Mouse (Mus musculus) hindbrain, embryonic 13.5 days (tissue): Measurements from ENCODE around the gene Lypd3. TPM values are rescaled to one million over a fixed set of nuclear protein-coding genes. Genes with fewer than 3 reads are reported as not detected.

Experiments
- ATAC-seq: fragments of 200-750 bp; cut with Nextera tagmentation; 2 replicates; pipeline ENCODE4 v1.8.0; 2017; ENCODE audit warnings: moderate TSS enrichment; ENCODE audit not compliant: low FRiP score
- H3K27ac ChIP-seq: fragments of 300-500 bp; sonication (generic); 2 replicates; pipeline ENCODE4 v1.5.1; 2015; ENCODE audit warnings: inconsistent platforms, mild to moderate bottlenecking, moderate library complexity
- H3K27me3 ChIP-seq: fragments of 300-500 bp; sonication (generic); 2 replicates; pipeline ENCODE4 v1.6.1; 2015; ENCODE audit warnings: mild to moderate bottlenecking, inconsistent platforms
- H3K36me3 ChIP-seq: fragments of 300-500 bp; sonication (generic); 2 replicates; pipeline ENCODE4 v1.6.1; 2015; ENCODE audit warnings: mild to moderate bottlenecking, inconsistent platforms
- H3K4me1 ChIP-seq: fragments of 300-500 bp; sonication (generic); replicated peaks from 2 replicates; pipeline ENCODE4 v1.6.1; 2015; ENCODE audit warnings: inconsistent platforms
- H3K4me2 ChIP-seq: fragments of 300-500 bp; sonication (generic); 2 replicates; pipeline ENCODE4 v1.6.1; 2015; ENCODE audit warnings: inconsistent platforms, mild to moderate bottlenecking, moderate library complexity
- H3K4me3 ChIP-seq: fragments of 300-500 bp; sonication (generic); 2 replicates; pipeline ENCODE4 v1.5.1; 2015; ENCODE audit warnings: mild to moderate bottlenecking, inconsistent platforms
- H3K9ac ChIP-seq: fragments of 300-500 bp; sonication (generic); 2 replicates; pipeline ENCODE4 v1.6.1; 2015; ENCODE audit warnings: mild to moderate bottlenecking, inconsistent platforms
- H3K9me3 ChIP-seq: fragments of 300-500 bp; sonication (generic); 2 replicates; pipeline ENCODE4 v1.6.1; 2016; ENCODE audit warnings: inconsistent platforms
- WGBS: fragments of 180-500 bp; shearing (Covaris S2); methylation state at CpG from one replicate; pipeline ENCODE4 v1.1.7; 2015; 5-methylcytosine and 5-hydroxymethylcytosine counted together
- polyA plus RNA-seq: library from polyadenylated mRNA; unstranded; fragments of >200 nt; fragmentation: Nextera tagmentation; extraction: Ambion mirVana; gene quantifications from 2 replicates; pipeline ENCODE4 v1.2.1, GENCODE M21; 2015

Lypd3 gene
- polyA plus RNA-seq, 1 experiment from 2014 or later, result not detected

GRCm38 (mm10) chr7:24599211-24600067 is 36.9 kb upstream of the Lypd3 start:
- Histone ChIP-seq H3K4me1 (peaks cover 10% of the 10 kb centered on the region), H3K36me3 (no peaks in the 10 kb centered on the region), H3K9ac (no peak overlapping the region), H3K27me3 (peaks cover 12% of the 10 kb centered on the region), H3K27ac (no peak overlapping the region), H3K4me3 (no peak overlapping the region), H3K4me2 (no peak overlapping the region), H3K9me3 (no peaks in the 10 kb centered on the region)
- ATAC-seq, result no peak
- 78% methylated on average over 15 of the region's 15 CpGs for WGBS

GRCm38 (mm10) chr7:24600941-24601597 is 35.3 kb upstream of the Lypd3 start:
- Histone ChIP-seq H3K4me1 (peaks cover 5% of the 10 kb centered on the region; the same call in 1 of the 2 replicates), H3K4me3 (peak overlapping the region; percentile 23), H3K36me3 (no peaks in the 10 kb centered on the region), H3K27me3 (no peaks in the 10 kb centered on the region), H3K9ac (peak overlapping the region; percentile 64; the same call in 1 of the 2 replicates), H3K4me2 (peak overlapping the region; percentile 48), H3K27ac (peak overlapping the region; percentile 45), H3K9me3 (no peaks in the 10 kb centered on the region)
- peak; percentile 90 for ATAC-seq
- 4% methylated on average over 13 of the region's 13 CpGs for WGBS

DNA sequence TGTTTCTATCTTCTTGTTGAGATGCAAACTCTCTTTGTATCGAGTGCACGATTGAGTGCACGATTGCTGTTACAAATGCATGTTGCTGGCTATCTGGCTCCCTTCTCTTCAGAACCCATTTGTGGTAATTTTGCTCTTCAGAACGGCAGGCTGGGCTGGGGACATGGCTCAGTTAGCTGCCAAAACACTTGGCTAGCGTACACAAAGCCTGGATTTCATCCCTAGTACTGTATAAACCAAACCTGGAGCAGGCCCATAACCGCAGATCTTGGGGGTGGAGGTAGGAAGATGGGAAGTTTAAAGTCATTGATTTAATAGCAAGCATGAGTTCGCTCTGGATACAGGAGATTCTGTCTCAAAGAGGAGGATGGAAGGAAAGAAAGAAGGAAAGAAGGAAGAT is 30.8 kb upstream of the Lypd3 start:
- no peaks in the 10 kb centered on the region; the same call in 1 of the 2 replicates for H3K36me3 ChIP-seq
- H3K9ac ChIP-seq, result no peak overlapping the region
- WGBS, result 85% methylated on average over 7 of the region's 7 CpGs

GRCm38 (mm10) chr7:24606046-24606445 is 30.3 kb upstream of the Lypd3 start:
- ATAC-seq, result no peak
- Histone ChIP-seq H3K4me2 (no peak overlapping the region), H3K27me3 (peaks cover 28% of the 10 kb centered on the region), H3K27ac (no peak overlapping the region), H3K4me1 (peaks cover 14% of the 10 kb centered on the region), H3K9ac (no peak overlapping the region), H3K9me3 (no peaks in the 10 kb centered on the region), H3K36me3 (no peaks in the 10 kb centered on the region; the same call in 1 of the 2 replicates), H3K4me3 (no peak overlapping the region)
- 76% methylated on average over 7 of the region's 7 CpGs for WGBS

More for the DNA sequence above, 30.8 kb upstream of the Lypd3 start:
- Histone ChIP-seq H3K27me3 (peaks cover 23% of the 10 kb centered on the region), H3K4me1 (peaks cover 10% of the 10 kb centered on the region), H3K27ac (no peak overlapping the region), H3K4me2 (no peak overlapping the region), H3K4me3 (no peak overlapping the region), H3K9me3 (no peaks in the 10 kb centered on the region)
- ATAC-seq, result no peak

- no peak overlapping the region for H3K4me2 ChIP-seq
- no peaks in the 10 kb centered on the region; the same call in 1 of the 2 replicates for H3K36me3 ChIP-seq
- H3K27ac ChIP-seq, result no peak overlapping the region
- ATAC-seq, result peak; percentile 71
- no peak overlapping the region for H3K4me3 ChIP-seq
- H3K9me3 ChIP-seq, result no peaks in the 10 kb centered on the region
- WGBS, result 53% methylated on average over 6 of the region's 6 CpGs
- H3K27me3 ChIP-seq, result peaks cover 47% of the 10 kb centered on the region
- H3K4me1 ChIP-seq, result peaks cover 25% of the 10 kb centered on the region
- H3K9ac ChIP-seq, result no peak overlapping the region
These were observed 28.3 kb upstream of the Lypd3 start for GRCm38 (mm10) chr7:24608017-24608416.

DNA sequence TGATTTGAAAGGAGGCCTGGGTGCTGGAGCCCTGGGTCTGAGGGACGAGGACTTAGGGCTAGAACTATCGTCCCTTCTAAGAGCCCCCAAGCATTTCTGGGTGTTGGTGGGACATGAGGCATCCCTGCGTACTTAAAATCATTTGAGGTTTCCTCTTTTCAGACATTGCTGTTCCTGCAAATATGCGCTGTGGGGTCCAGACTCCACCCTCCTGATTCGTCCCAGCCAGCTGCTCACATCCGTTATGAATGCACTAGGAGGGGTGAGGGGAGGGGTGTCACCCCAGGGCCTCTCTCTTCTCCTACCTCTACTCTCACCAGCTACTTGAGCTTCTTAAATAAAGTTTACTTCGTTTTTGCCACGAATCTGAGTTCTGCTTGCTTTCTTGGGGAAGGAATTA is 27.8 kb upstream of the Lypd3 start:
- ATAC-seq, result no peak
- H3K27ac ChIP-seq, result no peak overlapping the region
- peaks cover 52% of the 10 kb centered on the region for H3K27me3 ChIP-seq
- H3K4me2 ChIP-seq, result no peak overlapping the region
- H3K4me3 ChIP-seq, result no peak overlapping the region
- no peaks in the 10 kb centered on the region; the same call in 1 of the 2 replicates for H3K36me3 ChIP-seq
- no peaks in the 10 kb centered on the region for H3K9me3 ChIP-seq
- H3K9ac ChIP-seq, result no peak overlapping the region
- peaks cover 27% of the 10 kb centered on the region for H3K4me1 ChIP-seq
- WGBS, result 69% methylated on average over 8 of the region's 8 CpGs

GRCm38 (mm10) chr7:24610144-24610878 is 26.0 kb upstream of the Lypd3 start, which contains the start of gene Phldb3:
Gene Phldb3 (plus strand): TSS chr7:24610763.
- Histone ChIP-seq H3K4me1 (peaks cover 27% of the 10 kb centered on the region), H3K4me2 (peak within 1 kb of the TSS; percentile 47), H3K27me3 (peaks cover 63% of the 10 kb centered on the region), H3K4me3 (peak within 1 kb of the TSS; percentile 29), H3K27ac (no peak within 1 kb of the TSS), H3K9ac (peak within 1 kb of the TSS; percentile 43; the same call in 1 of the 2 replicates), H3K9me3 (no peaks in the 10 kb centered on the region), H3K36me3 (no peaks in the 10 kb centered on the region; the same call in 1 of the 2 replicates)
- no peak for ATAC-seq
- WGBS, result 4% methylated on average over 23 of the region's 27 CpGs

GRCm38 (mm10) chr7:24610879-24611494 is 25.4 kb upstream of the Lypd3 start:
- Histone ChIP-seq H3K27ac (no peak overlapping the region), H3K9me3 (no peaks in the 10 kb centered on the region), H3K4me3 (peak overlapping the region; percentile 29), H3K36me3 (no peaks in the 10 kb centered on the region; the same call in 1 of the 2 replicates), H3K4me1 (peaks cover 27% of the 10 kb centered on the region), H3K4me2 (peak overlapping the region; percentile 47), H3K27me3 (peaks cover 63% of the 10 kb centered on the region), H3K9ac (0 out of 2 replicates have a peak overlapping the region, but pooled peaks have one; percentile 43)
- peak; percentile 36; the same call in 1 of the 2 replicates for ATAC-seq
- WGBS, result under 1% methylated on average over 36 of the region's 36 CpGs

GRCm38 (mm10) chr7:24611709-24612108 is 24.6 kb upstream of the Lypd3 start:
- no peak for ATAC-seq
- Histone ChIP-seq H3K9ac (no peak overlapping the region), H3K4me2 (0 out of 2 replicates have a peak overlapping the region, but pooled peaks have one; percentile 47), H3K4me1 (peaks cover 27% of the 10 kb centered on the region), H3K36me3 (no peaks in the 10 kb centered on the region; the same call in 1 of the 2 replicates), H3K27ac (no peak overlapping the region), H3K9me3 (no peaks in the 10 kb centered on the region), H3K27me3 (peaks cover 63% of the 10 kb centered on the region), H3K4me3 (0 out of 2 replicates have a peak overlapping the region, but pooled peaks have one; percentile 29)
- 16% methylated on average over 7 of the region's 7 CpGs for WGBS

- peak overlapping the region; percentile 51; the same call in 1 of the 2 replicates for H3K9ac ChIP-seq
- no peak overlapping the region for H3K27ac ChIP-seq
- H3K9me3 ChIP-seq, result no peaks in the 10 kb centered on the region
- H3K36me3 ChIP-seq, result no peaks in the 10 kb centered on the region; the same call in 1 of the 2 replicates
- H3K27me3 ChIP-seq, result peaks cover 66% of the 10 kb centered on the region
- peak overlapping the region; percentile 34 for H3K4me2 ChIP-seq
- H3K4me1 ChIP-seq, result peaks cover 27% of the 10 kb centered on the region
- 3% methylated on average over 27 of the region's 27 CpGs for WGBS
- ATAC-seq, result no peak
- H3K4me3 ChIP-seq, result peak overlapping the region; percentile 7; the same call in 1 of the 2 replicates
These were observed 23.9 kb upstream of the Lypd3 start for GRCm38 (mm10) chr7:24612308-24612910.

DNA sequence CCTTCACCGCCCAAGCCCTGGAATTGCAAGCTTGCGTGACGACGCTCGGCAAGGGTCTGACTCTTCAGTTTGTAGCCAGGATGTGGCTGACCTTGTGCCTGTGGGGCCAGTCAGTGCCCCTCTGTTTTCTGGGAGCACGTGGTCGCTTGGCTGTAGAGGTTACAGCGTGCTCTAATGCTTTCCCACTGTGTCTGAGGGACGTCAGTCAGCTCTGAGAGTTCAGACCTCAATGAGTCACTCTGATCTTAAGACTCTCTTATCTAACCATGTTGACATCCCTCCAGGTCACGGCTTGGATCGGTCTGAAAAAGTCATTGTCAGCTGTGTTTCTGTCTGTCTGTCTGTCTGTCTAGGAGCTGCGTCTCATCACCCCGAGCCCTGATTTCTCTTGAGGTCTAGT is 21.5 kb upstream of the Lypd3 start:
- peaks cover 59% of the 10 kb centered on the region for H3K27me3 ChIP-seq
- WGBS, result 76% methylated on average over 13 of the region's 13 CpGs
- H3K4me2 ChIP-seq, result no peak overlapping the region
- no peak overlapping the region for H3K4me3 ChIP-seq
- H3K36me3 ChIP-seq, result no peaks in the 10 kb centered on the region
- no peak overlapping the region for H3K9ac ChIP-seq
- H3K4me1 ChIP-seq, result peaks cover 27% of the 10 kb centered on the region
- no peak overlapping the region for H3K27ac ChIP-seq
- H3K9me3 ChIP-seq, result no peaks in the 10 kb centered on the region
- no peak for ATAC-seq
